Mouse (Mus musculus) embryonic facial prominence, embryonic 10.5 days (tissue): ENCODE results near the gene Olfr1222. TPM values are rescaled to one million over a fixed set of nuclear protein-coding genes. Genes with fewer than 3 reads are reported as not detected.

Experiments used
- polyA plus RNA-seq: library from polyadenylated mRNA; unstranded; fragments of >200 nt; fragmentation: Nextera tagmentation; extraction: Ambion mirVana; gene quantifications from 2 replicates; pipeline ENCODE4 v1.2.1, GENCODE M21; 2016

Olfr1222 gene
- polyA plus RNA-seq, 1 experiment from 2014 or later = not detected

Other genes with a start within 250 kb of the Olfr1222 start
- not detected in 2 replicates for gene Olfr1208, start 230.7 kb downstream of the Olfr1222 start, polyA plus RNA-seq
- gene Olfr1209, start 217.9 kb downstream of the Olfr1222 start, polyA plus RNA-seq = not detected in 2 replicates
- gene Olfr1211, start 194.9 kb downstream of the Olfr1222 start, polyA plus RNA-seq = not detected in 2 replicates
- gene Olfr1212, start 179.1 kb downstream of the Olfr1222 start, polyA plus RNA-seq = not detected in 2 replicates
- gene Gm13762, start 152.8 kb downstream of the Olfr1222 start, polyA plus RNA-seq = not detected in 2 replicates
- not detected in 2 replicates for gene Olfr1214, start 140.4 kb downstream of the Olfr1222 start, polyA plus RNA-seq
- gene Olfr1215, start 126.1 kb downstream of the Olfr1222 start, polyA plus RNA-seq = not detected in 2 replicates
- gene Olfr1216, start 114.7 kb downstream of the Olfr1222 start, polyA plus RNA-seq = not detected in 2 replicates
- gene Olfr1217, start 101.0 kb downstream of the Olfr1222 start, polyA plus RNA-seq = not detected in 2 replicates
- not detected in 2 replicates for gene Olfr1218, start 71.9 kb downstream of the Olfr1222 start, polyA plus RNA-seq
- gene Olfr1219, start 49.5 kb downstream of the Olfr1222 start, polyA plus RNA-seq = not detected in 2 replicates
- gene Olfr1220, start 26.2 kb downstream of the Olfr1222 start, polyA plus RNA-seq = not detected in 2 replicates
- not detected in 2 replicates for gene Olfr1221, start 15.8 kb downstream of the Olfr1222 start, polyA plus RNA-seq
- gene Olfr1223, start 18.5 kb upstream of the Olfr1222 start, polyA plus RNA-seq = not detected in 2 replicates
- not detected in 2 replicates for gene Olfr1224-ps1, start 31.0 kb upstream of the Olfr1222 start, polyA plus RNA-seq
- not detected in 2 replicates for gene Olfr1225, start 41.6 kb upstream of the Olfr1222 start, polyA plus RNA-seq
- not detected in 2 replicates for gene Olfr1226, start 67.0 kb upstream of the Olfr1222 start, polyA plus RNA-seq
- not detected in 2 replicates for gene Olfr1228, start 121.0 kb upstream of the Olfr1222 start, polyA plus RNA-seq
- gene Olfr1229, start 155.0 kb upstream of the Olfr1222 start, polyA plus RNA-seq = not detected in 2 replicates
- not detected in 2 replicates for gene Olfr1230, start 164.2 kb upstream of the Olfr1222 start, polyA plus RNA-seq
- gene Olfr1231, start 174.0 kb upstream of the Olfr1222 start, polyA plus RNA-seq = not detected in 2 replicates
- gene Olfr1232, start 196.6 kb upstream of the Olfr1222 start, polyA plus RNA-seq = not detected in 2 replicates
- gene Olfr1233, start 209.3 kb upstream of the Olfr1222 start, polyA plus RNA-seq = not detected in 2 replicates
- not detected in 2 replicates for gene Olfr1234, start 231.8 kb upstream of the Olfr1222 start, polyA plus RNA-seq